Mouse (Mus musculus) midbrain, embryonic 15.5 days (tissue): Measurements from ENCODE around the gene Nrxn1. TPM values are rescaled to one million over a fixed set of nuclear protein-coding genes. Genes with fewer than 3 reads are reported as not detected.
"Not testable (repeated sequence)": the region's sequence is repeated elsewhere in the genome, so short reads cannot be mapped to it uniquely, and the experiment has no call there.

Experiments used
- ATAC-seq: fragments of 200-750 bp; cut with Nextera tagmentation; replicated peaks from 2 replicates; pipeline ENCODE4 v1.8.0; 2017; ENCODE audit warnings: moderate TSS enrichment
- H3K27ac ChIP-seq: fragments of 300-500 bp; sonication (generic); 2 replicates; pipeline ENCODE4 v1.5.1; 2015; ENCODE audit warnings: mild to moderate bottlenecking, inconsistent platforms
- H3K27me3 ChIP-seq: fragments of 300-500 bp; sonication (generic); replicated peaks from 2 replicates; pipeline ENCODE4 v1.6.1; 2015; ENCODE audit warnings: inconsistent platforms
- H3K36me3 ChIP-seq: fragments of 300-500 bp; sonication (generic); replicated peaks from 2 replicates; pipeline ENCODE4 v1.6.1; 2015; ENCODE audit warnings: inconsistent platforms
- H3K4me1 ChIP-seq: fragments of 300-500 bp; sonication (generic); 2 replicates; pipeline ENCODE4 v1.6.1; 2015; ENCODE audit warnings: inconsistent platforms
- H3K4me2 ChIP-seq: fragments of 300-500 bp; sonication (generic); 2 replicates; pipeline ENCODE4 v1.6.1; 2015; ENCODE audit warnings: inconsistent platforms, mild to moderate bottlenecking, moderate library complexity
- H3K4me3 ChIP-seq: fragments of 300-500 bp; sonication (generic); 2 replicates; pipeline ENCODE4 v1.5.1; 2015; ENCODE audit warnings: mild to moderate bottlenecking, inconsistent platforms
- H3K9ac ChIP-seq: fragments of 300-500 bp; sonication (generic); 2 replicates; pipeline ENCODE4 v1.6.1; 2015; ENCODE audit warnings: mild to moderate bottlenecking, inconsistent platforms
- H3K9me3 ChIP-seq: fragments of 300-500 bp; sonication (generic); 2 replicates; pipeline ENCODE4 v1.6.1; 2016; ENCODE audit warnings: inconsistent platforms
- WGBS: fragments of 180-500 bp; shearing (Covaris S2); methylation state at CpG from one replicate; pipeline ENCODE4 v1.1.7; 2015; ENCODE audit warnings: mixed read lengths; 5-methylcytosine and 5-hydroxymethylcytosine counted together
- polyA plus RNA-seq: library from polyadenylated mRNA; unstranded; fragments of >200 nt; fragmentation: Nextera tagmentation; extraction: Ambion mirVana; gene quantifications from 2 replicates; pipeline ENCODE4 v1.2.1, GENCODE M21; 2015

Nrxn1 gene
- polyA plus RNA-seq, 1 experiment from 2014 or later, result 210 TPM

DNA sequence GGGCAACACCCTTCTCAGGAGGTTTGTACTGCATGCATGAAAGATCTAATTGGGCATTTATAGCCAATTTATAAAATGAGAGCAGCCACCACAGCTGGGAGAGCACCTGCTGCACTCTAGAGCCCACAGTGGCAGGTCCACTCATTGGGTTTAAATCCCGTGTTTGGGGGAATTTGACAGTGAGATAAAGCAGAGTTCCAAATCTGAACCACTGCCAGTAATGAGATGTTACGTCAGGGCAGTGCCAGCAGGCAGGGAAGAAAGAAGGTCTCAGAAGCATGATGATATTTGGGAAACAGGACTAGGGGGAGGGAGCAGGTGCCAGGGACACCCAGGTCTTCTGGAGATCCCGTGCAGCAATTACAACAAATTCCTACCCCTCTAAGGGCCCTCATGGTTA, 509.7 kb downstream of the Nrxn1 start:
- Histone ChIP-seq H3K9me3 (no peaks in the 10 kb centered on the region), H3K36me3 (no peaks in the 10 kb centered on the region), H3K4me3 (no peak overlapping the region), H3K4me1 (peaks cover 13% of the 10 kb centered on the region), H3K4me2 (no peak overlapping the region), H3K27ac (peak overlapping the region; percentile 27; the same call in 1 of the 2 replicates), H3K9ac (no peak overlapping the region), H3K27me3 (no peaks in the 10 kb centered on the region)
- no peak for ATAC-seq
- WGBS, result 35% methylated on average over 3 of the region's 3 CpGs

DNA sequence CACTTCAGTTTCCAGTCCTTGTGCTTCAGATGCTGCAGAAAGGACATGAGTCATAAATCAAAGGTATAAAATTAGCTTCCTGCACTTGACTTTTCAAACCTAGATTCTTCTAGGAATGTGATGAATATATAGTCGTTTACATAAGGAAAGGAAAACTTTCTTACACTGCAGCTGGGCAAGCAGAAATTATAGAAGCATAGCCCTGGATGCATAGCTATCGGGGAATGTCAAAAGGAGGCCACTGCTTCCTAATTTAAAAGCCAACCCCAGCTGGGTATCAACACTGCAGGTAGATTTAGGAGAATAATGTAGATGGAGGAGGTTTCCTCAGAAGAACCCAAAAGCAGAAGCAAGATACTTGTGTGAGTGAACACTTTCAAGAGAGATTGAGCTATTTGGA, 523.0 kb downstream of the Nrxn1 start:
- Histone ChIP-seq H3K27me3 (no peaks in the 10 kb centered on the region), H3K9ac (no peak overlapping the region), H3K36me3 (no peaks in the 10 kb centered on the region), H3K4me2 (no peak overlapping the region), H3K9me3 (no peaks in the 10 kb centered on the region), H3K4me1 (no peaks in the 10 kb centered on the region), H3K27ac (no peak overlapping the region), H3K4me3 (no peak overlapping the region)
- no peak for ATAC-seq
- WGBS, result 81% methylated on average over 2 of the region's 2 CpGs

DNA sequence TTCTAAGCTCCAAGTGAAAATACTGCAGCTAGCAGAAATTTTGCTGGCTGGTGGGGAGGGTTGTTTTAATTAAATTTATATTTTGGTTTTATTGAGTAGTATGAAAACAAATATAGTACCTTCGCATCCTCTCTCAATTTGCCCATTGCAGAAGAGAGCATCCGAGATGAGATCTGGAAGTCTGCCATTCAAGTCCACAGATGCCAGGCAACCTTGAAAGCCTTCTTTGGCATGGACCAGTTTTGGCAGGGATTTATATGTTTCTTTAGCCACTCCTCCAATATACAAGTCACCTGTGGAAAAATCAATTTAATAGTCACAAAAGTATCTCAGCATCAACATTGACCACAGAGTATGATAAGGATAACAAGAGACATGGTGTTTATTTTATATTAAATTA, 527.7 kb downstream of the Nrxn1 start:
- no peak overlapping the region for H3K27ac ChIP-seq
- ATAC-seq, result no peak
- WGBS, result 86% methylated on average over 2 of the region's 2 CpGs
- no peak overlapping the region for H3K4me2 ChIP-seq
- no peak overlapping the region for H3K9ac ChIP-seq
- H3K36me3 ChIP-seq, result no peaks in the 10 kb centered on the region
- no peaks in the 10 kb centered on the region for H3K9me3 ChIP-seq
- H3K4me3 ChIP-seq, result no peak overlapping the region
- no peaks in the 10 kb centered on the region for H3K27me3 ChIP-seq
- H3K4me1 ChIP-seq, result no peaks in the 10 kb centered on the region

DNA sequence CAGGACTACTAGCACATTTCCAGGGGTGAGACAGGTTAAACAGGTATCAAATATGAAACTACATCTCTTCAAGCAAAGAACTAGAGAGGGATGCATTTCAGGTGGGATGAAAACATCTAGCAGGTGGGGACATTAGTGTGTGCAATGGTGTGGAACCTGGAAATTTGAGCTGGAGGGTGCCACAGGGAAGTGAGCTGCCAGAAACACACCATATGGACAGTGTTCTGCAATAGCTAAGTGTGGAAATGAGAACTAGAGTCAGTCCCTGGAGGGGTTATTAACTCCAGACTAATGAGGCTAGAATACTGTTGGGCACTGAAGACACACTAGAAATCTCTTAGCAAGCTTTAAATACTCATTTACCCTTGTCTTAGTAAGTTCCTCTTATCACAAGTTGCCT, 536.5 kb downstream of the Nrxn1 start:
- Histone ChIP-seq H3K4me1 (no peaks in the 10 kb centered on the region), H3K4me3 (no peak overlapping the region), H3K27me3 (no peaks in the 10 kb centered on the region), H3K9ac (no peak overlapping the region), H3K36me3 (no peaks in the 10 kb centered on the region), H3K27ac (no peak overlapping the region), H3K9me3 (no peaks in the 10 kb centered on the region), H3K4me2 (no peak overlapping the region)
- ATAC-seq, result no peak

DNA sequence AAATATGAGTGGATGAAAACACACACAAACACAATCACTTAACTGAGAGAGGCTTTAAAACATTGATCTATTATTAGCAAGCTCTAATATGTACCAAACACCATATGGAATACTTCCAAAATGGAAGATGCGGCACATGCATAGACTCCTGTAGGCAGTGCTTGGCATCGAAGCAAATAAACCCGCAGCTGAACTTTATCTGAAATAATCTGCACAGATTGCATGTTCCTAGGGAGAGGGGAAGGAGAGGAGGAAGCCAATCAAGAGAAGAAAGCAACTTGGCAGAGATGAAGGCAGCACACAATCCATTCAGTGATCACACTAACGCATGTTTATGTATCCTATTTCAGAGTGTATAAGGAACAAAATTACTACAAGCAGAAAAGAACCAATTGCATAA, 542.5 kb downstream of the Nrxn1 start:
- Histone ChIP-seq H3K4me1 (no peaks in the 10 kb centered on the region), H3K4me3 (no peak overlapping the region), H3K27ac (no peak overlapping the region), H3K4me2 (no peak overlapping the region), H3K9ac (no peak overlapping the region), H3K27me3 (no peaks in the 10 kb centered on the region), H3K36me3 (no peaks in the 10 kb centered on the region), H3K9me3 (no peaks in the 10 kb centered on the region)
- 90% methylated on average over 4 of the region's 4 CpGs for WGBS
- ATAC-seq, result no peak

DNA sequence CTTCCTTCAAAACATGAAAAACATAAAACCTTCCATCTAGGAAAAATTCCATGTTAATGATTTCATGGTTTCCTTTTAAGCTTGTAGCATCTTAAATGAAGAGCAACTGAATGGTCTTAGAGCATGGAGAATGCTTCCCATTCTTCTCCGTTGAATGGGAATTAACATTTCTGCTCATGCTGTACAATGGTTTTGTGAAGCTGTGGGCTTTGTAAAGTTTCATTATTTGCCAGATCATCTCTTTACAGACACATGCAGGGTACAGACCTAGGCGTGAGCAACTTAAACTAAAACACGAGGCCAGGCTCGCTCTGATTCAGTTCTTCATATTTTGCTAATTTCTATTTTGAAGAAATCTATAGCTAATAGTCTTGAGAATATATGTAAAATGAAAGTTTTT, 546.1 kb downstream of the Nrxn1 start:
- H3K27ac ChIP-seq, result no peak overlapping the region
- no peaks in the 10 kb centered on the region for H3K36me3 ChIP-seq
- ATAC-seq, result no peak
- no peaks in the 10 kb centered on the region for H3K27me3 ChIP-seq
- no peak overlapping the region for H3K9ac ChIP-seq
- 25% methylated on average over 4 of the region's 4 CpGs for WGBS
- H3K4me3 ChIP-seq, result no peak overlapping the region
- H3K4me1 ChIP-seq, result 0 out of 2 replicates have a peak, but pooled peaks cover 10% of the 10 kb centered on the region
- no peak overlapping the region for H3K4me2 ChIP-seq
- H3K9me3 ChIP-seq, result no peaks in the 10 kb centered on the region

DNA sequence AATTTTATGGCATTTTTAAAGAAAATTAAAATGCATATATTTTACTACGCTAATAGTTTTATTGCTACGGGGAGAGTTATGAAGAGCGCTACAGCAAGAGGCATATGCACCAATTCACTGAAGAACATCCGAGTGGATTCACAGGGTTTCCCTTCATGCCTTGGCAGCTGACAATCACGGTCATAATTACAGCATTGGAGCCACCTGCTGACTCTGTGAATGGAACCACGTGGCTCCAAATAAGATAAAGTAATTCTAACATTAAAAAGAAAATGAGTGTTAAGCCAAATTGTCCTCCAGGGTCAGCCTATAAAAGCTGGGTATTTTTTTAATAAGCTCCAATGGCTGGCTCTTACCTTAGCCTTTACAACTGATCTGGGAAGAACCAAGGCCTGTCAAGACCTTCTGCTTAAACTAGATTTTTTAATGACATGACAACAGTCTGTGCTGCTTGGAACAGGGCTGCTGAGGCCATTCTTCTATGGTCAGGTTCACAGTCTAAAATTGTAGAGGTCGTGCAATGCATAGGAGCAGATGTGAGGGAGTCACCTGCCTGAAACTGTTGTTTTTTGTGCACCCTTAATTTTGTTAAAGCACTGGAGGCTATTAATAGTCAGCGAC, 548.1 kb downstream of the Nrxn1 start:
- H3K27ac ChIP-seq, result no peak overlapping the region
- 46% methylated on average over 8 of the region's 8 CpGs for WGBS
- H3K4me3 ChIP-seq, result no peak overlapping the region

DNA sequence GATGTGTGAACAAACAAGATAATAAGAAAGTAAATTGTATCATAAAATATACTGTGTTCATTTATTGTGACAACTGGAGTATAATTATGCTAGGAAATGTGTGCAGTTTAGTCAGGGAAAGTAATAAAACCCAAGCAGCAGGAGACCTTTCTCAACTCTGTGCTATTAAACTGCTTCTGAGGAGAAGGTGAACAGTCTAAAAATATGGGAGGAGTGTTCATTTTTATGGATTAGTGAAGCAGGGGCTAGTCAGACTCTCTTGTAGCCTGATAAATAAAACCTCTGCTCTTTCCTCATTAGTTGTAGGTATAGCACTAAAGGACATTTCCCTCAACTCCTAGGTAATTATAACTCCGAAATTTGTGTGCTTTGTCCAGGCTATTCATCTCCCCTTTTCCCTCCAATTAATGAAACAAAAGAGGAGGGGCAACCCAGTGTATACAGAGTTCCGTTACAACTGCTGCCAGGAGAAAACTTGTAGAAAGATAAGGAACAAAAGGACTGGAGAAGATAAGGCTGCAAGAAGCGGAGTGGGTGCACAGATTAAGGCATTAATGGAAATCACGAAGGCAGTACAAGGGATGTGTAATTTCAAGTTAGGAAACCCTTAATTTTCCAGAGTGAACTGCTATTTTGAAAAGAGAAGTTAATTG, 548.8 kb downstream of the Nrxn1 start:
- Histone ChIP-seq H3K27me3 (no peaks in the 10 kb centered on the region), H3K4me2 (no peak overlapping the region), H3K9ac (no peak overlapping the region), H3K27ac (no peak overlapping the region), H3K4me1 (0 out of 2 replicates have a peak, but pooled peaks cover 10% of the 10 kb centered on the region), H3K4me3 (no peak overlapping the region), H3K36me3 (no peaks in the 10 kb centered on the region), H3K9me3 (no peaks in the 10 kb centered on the region)
- ATAC-seq, result no peak
- 36% methylated on average over 4 of the region's 4 CpGs for WGBS

More for the DNA sequence above, 548.1 kb downstream of the Nrxn1 start:
- Histone ChIP-seq H3K36me3 (no peaks in the 10 kb centered on the region), H3K27me3 (no peaks in the 10 kb centered on the region), H3K9ac (no peak overlapping the region), H3K4me2 (no peak overlapping the region), H3K9me3 (no peaks in the 10 kb centered on the region), H3K4me1 (0 out of 2 replicates have a peak, but pooled peaks cover 10% of the 10 kb centered on the region)
- peak; percentile 87 for ATAC-seq

DNA sequence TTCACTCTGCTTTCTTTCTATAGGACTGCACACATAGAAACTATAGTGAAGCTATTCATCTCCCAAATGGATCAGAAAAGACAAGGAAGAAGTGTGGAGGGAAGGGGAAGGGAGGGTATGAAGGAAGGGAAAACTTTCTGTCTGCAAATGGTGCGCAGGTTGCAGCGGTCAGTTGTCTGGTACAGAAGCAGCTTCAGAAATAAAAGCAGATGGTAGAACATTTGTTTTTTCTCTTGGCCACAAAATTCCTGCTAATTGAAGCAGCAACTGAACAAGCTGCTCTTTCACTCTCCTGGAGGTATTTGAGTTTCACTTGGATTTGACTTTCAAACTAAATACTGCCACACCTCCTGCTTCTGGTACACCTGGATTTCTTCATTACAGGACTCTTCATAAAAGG, 561.4 kb downstream of the Nrxn1 start:
- Histone ChIP-seq H3K27ac (no peak overlapping the region), H3K27me3 (no peaks in the 10 kb centered on the region)

DNA sequence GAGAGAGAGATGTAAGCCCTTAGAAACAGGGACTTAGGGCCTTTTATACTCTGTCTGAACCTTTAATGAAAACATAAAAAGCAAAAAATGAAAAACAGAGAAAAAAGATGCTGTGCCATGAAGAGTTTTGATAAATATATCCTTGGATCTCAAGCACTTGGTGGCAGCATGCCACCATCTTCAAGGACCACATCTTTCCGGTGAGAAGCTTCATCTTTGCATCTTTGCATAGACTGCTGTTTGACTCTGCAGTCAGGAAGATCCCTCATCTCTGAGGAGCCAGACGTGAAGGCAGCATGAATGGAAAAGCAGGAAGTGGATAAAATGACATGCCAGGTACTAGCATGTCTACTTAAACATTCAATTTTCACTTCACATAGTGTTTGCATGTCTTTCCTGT, 586.8 kb downstream of the Nrxn1 start:
- H3K4me3 ChIP-seq, result no peak overlapping the region
- H3K36me3 ChIP-seq, result no peaks in the 10 kb centered on the region
- H3K4me2 ChIP-seq, result no peak overlapping the region
- H3K27ac ChIP-seq, result no peak overlapping the region
- H3K4me1 ChIP-seq, result no peaks in the 10 kb centered on the region
- H3K9ac ChIP-seq, result no peak overlapping the region
- WGBS, result 68% methylated on average over 2 of the region's 2 CpGs
- H3K27me3 ChIP-seq, result no peaks in the 10 kb centered on the region
- no peaks in the 10 kb centered on the region for H3K9me3 ChIP-seq
- no peak for ATAC-seq

More for the DNA sequence above, 561.4 kb downstream of the Nrxn1 start:
- Histone ChIP-seq H3K4me1 (no peaks in the 10 kb centered on the region), H3K4me2 (no peak overlapping the region), H3K9me3 (no peaks in the 10 kb centered on the region), H3K36me3 (no peaks in the 10 kb centered on the region), H3K4me3 (no peak overlapping the region), H3K9ac (no peak overlapping the region)
- WGBS, result 88% methylated on average over 2 of the region's 2 CpGs
- no peak for ATAC-seq

DNA sequence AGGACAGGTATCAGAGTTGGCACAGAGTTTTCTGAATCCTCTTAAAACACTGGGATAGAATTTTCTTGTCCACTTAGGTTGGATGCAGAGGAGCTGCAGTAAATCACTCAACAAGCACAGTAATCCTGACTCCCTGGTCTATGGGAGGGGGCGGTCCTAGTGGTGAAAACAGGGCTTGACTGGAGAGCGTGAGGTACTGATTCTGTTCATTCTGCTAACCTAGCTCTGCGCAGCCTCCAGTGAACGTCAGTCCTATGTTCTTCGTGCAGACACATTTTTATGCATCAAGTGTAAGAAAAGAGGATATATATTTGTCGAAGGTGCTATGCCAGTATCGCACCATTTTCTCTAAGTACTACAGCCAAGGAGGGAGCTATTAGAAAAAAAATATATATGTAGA, 588.9 kb downstream of the Nrxn1 start:
- H3K9ac ChIP-seq, H3K9me3 ChIP-seq: not testable (repeated sequence)
- 75% methylated on average over 7 of the region's 7 CpGs for WGBS

DNA sequence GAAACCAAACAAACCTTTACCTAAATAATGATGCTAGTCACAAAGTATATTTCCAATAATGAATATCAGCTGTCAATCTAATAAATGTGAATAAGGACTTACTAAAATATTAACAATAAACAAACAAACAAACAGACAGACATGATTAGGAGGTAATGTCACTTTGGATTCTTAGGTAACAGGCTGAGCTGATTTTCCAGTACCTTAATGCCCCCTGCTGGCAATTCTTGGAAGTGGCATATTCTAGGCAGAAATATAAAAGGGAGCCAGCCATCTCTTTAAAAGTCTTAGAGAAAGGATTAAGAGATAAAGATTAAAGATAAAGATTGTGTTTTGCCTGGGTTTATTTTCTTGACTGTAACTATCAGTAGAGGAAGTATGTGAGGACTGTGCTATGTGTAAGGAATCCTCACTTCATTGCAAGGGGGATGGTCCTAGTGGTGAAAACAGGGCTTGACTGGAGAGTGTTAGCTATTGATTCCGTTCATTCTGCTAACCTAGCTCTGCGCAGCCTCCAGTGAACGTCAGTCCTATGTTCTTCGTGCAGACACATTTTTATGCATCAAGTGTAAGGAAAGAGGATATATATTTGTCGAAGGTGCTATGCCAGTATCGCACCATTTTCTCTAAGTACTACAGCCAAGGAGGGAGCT, 591.7 kb downstream of the Nrxn1 start:
- Histone ChIP-seq H3K36me3 (no peaks in the 10 kb centered on the region), H3K27me3 (no peaks in the 10 kb centered on the region), H3K9me3 (no peaks in the 10 kb centered on the region), H3K9ac (no peak overlapping the region), H3K4me1 (no peaks in the 10 kb centered on the region; the same call in 1 of the 2 replicates), H3K4me2 (no peak overlapping the region), H3K27ac (no peak overlapping the region), H3K4me3 (no peak overlapping the region)
- peak; percentile 70 for ATAC-seq
- 42% methylated on average over 6 of the region's 6 CpGs for WGBS

More for the DNA sequence above, 588.9 kb downstream of the Nrxn1 start:
- H3K27me3 ChIP-seq, H3K27ac ChIP-seq, ATAC-seq, H3K4me1 ChIP-seq, H3K4me3 ChIP-seq, H3K36me3 ChIP-seq, H3K4me2 ChIP-seq: not testable (repeated sequence)
